Mouse (Mus musculus): ENCODE data around the gene Fastk. TPM values are rescaled to one million over a fixed set of nuclear protein-coding genes. Genes with fewer than 3 reads are reported as not detected.
A peak's percentile ranks its signal among the peaks of the same experiment; 100 is the strongest.

Gene Fastk
- polyA plus RNA-seq, 1 experiment from 2014 or later = 40.6 TPM

DNA sequence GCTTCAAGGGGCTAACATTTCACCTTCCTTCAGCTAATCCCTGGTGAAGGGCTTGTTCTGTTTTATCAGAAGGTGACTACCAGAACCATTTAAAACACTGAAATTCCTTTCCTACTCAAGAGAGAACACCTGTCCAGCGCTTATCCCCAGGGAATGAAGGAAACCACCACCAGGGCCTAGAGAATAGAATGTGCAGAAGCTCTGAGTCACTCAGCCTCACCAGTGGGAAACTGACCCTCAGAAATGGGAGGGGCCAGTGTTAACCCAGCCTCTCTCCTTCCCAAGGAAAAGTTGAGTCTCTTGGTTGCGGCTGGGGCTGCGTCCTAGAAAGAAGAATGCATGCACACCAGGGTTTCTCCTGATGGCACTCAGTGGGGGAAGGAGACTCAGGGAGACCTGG lies 10.0 kb upstream of the Fastk start:
- WGBS (ENCODE audit: insufficient replicate concordance) = 79% methylated on average over 3 of the region's 3 CpGs
- Histone ChIP-seq H3K4me3 (ENCODE audit: low read depth, low read length) (no peak overlapping the region), H3K27ac (ENCODE audit: low read depth) (no peak overlapping the region), H3K9ac (replicated peaks) (no peak overlapping the region), H3K36me3 (replicated peaks; ENCODE audit: insufficient read depth, low read length) (0 out of 2 replicates have a peak, but pooled peaks cover 5% of the 10 kb centered on the region), H3K4me2 (ENCODE audit: low read depth, low read length) (no peak overlapping the region), H3K4me1 (ENCODE audit: insufficient read depth) (peaks cover 28% of the 10 kb centered on the region), H3K9me3 (ENCODE audit: low read length) (no peaks in the 10 kb centered on the region), H3K27me3 (ENCODE audit: insufficient read depth, low read length) (no peaks in the 10 kb centered on the region)
- ATAC-seq (no peak), DNase-seq (no peak)
- TF ChIP-seq CTCF (IDR thresholded peaks at IDR 0.05; ENCODE audit: low read depth) (no peak), EP300 (IDR thresholded peaks at IDR 0.05; ENCODE audit: low read depth) (no peak)

DNA sequence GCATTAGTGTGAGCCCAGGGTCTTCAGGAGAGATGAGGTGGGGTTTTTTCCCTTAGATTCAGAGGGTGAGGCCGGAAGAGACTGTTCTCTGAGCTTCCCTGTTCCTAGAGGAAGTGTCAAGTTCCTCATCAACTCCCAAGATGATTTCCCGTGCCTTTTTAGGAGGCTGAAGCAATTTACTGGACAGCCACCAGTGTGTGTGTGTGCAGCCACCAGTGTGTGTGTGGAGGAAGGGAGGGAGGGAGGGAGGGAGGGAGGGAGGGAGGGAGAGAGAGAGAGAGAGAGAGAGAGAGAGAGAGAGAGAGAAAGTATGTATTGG lies 8.9 kb upstream of the Fastk start:
- H3K9ac ChIP-seq (replicated peaks) = no peak overlapping the region
- H3K4me2 ChIP-seq (ENCODE audit: low read depth, low read length) = peak overlapping the region; percentile 100
- peaks cover 23% of the 10 kb centered on the region for H3K4me1 ChIP-seq (ENCODE audit: insufficient read depth)
- no peak for TF ChIP-seq CTCF (IDR thresholded peaks at IDR 0.05; ENCODE audit: low read depth)
- DNase-seq = no peak
- H3K27me3 ChIP-seq (ENCODE audit: insufficient read depth, low read length) = no peaks in the 10 kb centered on the region
- no peak overlapping the region for H3K27ac ChIP-seq (ENCODE audit: low read depth)
- H3K4me3 ChIP-seq (ENCODE audit: low read depth, low read length) = no peak overlapping the region
- H3K9me3 ChIP-seq (ENCODE audit: low read length) = no peaks in the 10 kb centered on the region
- 55% methylated on average over 2 of the region's 2 CpGs for WGBS (ENCODE audit: insufficient replicate concordance)
- 0 out of 2 replicates have a peak, but pooled peaks cover 5% of the 10 kb centered on the region for H3K36me3 ChIP-seq (replicated peaks; ENCODE audit: insufficient read depth, low read length)
- ATAC-seq = no peak

DNA sequence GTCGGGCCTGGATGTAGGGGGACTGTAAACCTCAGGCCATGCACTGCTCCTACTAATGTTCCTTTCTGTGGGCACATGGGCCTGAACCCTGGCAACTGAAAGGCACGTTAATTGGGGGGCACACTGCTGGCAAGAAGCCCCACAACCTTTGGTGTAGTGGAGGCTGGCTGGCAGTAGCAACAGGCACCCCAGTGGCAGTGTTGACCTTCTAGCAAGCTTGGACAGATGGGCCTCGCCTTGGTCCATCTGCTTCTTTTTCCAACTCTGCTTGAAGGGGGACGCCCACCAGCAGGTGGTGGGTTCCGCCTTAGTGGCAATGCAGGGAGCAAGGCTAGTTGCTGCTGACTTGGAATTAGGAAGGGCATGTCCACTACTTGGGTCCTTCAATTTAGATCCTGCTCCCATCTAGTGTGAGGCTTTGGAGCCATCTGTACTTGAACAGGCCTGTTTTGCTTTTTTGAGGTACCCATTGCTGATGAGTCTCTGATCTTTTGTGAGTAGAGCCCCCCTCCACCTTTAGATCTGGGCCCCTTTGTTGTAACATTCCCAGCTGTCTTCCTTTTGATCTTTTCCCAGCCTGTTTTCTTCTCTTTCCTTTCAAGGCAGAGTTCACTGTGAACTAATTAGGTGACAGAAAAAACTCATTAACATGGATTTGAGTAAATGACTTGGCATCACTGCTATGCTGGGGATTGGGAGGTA lies 8.3 kb upstream of the Fastk start:
- Histone ChIP-seq H3K9me3 (ENCODE audit: low read length) (no peaks in the 10 kb centered on the region), H3K27ac (ENCODE audit: low read depth) (0 out of 2 replicates have a peak overlapping the region, but pooled peaks have one; percentile 94), H3K36me3 (replicated peaks; ENCODE audit: insufficient read depth, low read length) (0 out of 2 replicates have a peak, but pooled peaks cover 5% of the 10 kb centered on the region), H3K4me3 (ENCODE audit: low read depth, low read length) (peak overlapping the region; percentile 81), H3K9ac (replicated peaks) (peak overlapping the region; percentile 81), H3K4me2 (ENCODE audit: low read depth, low read length) (peak overlapping the region; percentile 100), H3K27me3 (ENCODE audit: insufficient read depth, low read length) (no peaks in the 10 kb centered on the region), H3K4me1 (ENCODE audit: insufficient read depth) (peaks cover 23% of the 10 kb centered on the region)
- no peak for TF ChIP-seq EP300 (IDR thresholded peaks at IDR 0.05; ENCODE audit: low read depth)
- TF ChIP-seq CTCF (IDR thresholded peaks at IDR 0.05; ENCODE audit: low read depth) = no peak
- no peak for DNase-seq
- WGBS (ENCODE audit: insufficient replicate concordance) = 36% methylated on average over 5 of the region's 5 CpGs
- no peak for ATAC-seq

DNA sequence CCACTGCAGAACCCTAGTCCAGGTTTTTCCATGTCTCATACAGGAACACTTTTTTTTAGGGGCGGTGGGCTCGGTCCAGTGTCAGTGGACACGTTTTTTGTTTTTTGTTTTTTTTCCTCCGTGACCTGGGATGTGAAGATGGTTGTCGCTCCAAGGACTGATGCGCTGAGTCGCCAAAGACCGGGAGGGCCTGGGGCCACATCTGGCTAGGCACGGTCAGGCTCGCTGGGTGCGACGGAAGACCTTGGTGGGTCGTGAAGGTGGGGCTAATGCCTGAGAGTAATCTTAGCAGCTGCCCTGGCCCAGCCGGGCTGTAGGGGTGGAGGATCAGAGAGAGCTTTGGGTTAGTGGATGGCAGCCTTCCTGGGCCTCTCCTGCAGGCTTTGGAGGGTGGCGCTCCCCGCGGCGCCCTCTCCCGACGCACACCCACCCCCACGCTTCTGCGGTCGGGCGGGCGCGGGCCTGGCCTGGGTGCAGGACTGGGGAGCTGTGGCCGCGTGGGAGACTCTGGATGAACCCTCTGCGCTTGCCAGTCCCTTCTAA lies 7.7 kb upstream of the Fastk start:
- Histone ChIP-seq H3K36me3 (replicated peaks; ENCODE audit: insufficient read depth, low read length) (0 out of 2 replicates have a peak, but pooled peaks cover 5% of the 10 kb centered on the region), H3K9me3 (ENCODE audit: low read length) (no peaks in the 10 kb centered on the region), H3K4me2 (ENCODE audit: low read depth, low read length) (peak overlapping the region; percentile 100), H3K27ac (ENCODE audit: low read depth) (peak overlapping the region; percentile 94), H3K4me3 (ENCODE audit: low read depth, low read length) (peak overlapping the region; percentile 81), H3K27me3 (ENCODE audit: insufficient read depth, low read length) (no peaks in the 10 kb centered on the region), H3K4me1 (ENCODE audit: insufficient read depth) (peaks cover 27% of the 10 kb centered on the region), H3K9ac (replicated peaks) (peak overlapping the region; percentile 81)
- TF ChIP-seq EP300 (IDR thresholded peaks at IDR 0.05; ENCODE audit: low read depth) (no peak), CTCF (IDR thresholded peaks at IDR 0.05; ENCODE audit: low read depth) (no peak; the same call in 1 of the 2 replicates)
- DNase-seq (peak; percentile 44), ATAC-seq (no peak)
- under 1% methylated on average over 29 of the region's 29 CpGs for WGBS (ENCODE audit: insufficient replicate concordance)

DNA sequence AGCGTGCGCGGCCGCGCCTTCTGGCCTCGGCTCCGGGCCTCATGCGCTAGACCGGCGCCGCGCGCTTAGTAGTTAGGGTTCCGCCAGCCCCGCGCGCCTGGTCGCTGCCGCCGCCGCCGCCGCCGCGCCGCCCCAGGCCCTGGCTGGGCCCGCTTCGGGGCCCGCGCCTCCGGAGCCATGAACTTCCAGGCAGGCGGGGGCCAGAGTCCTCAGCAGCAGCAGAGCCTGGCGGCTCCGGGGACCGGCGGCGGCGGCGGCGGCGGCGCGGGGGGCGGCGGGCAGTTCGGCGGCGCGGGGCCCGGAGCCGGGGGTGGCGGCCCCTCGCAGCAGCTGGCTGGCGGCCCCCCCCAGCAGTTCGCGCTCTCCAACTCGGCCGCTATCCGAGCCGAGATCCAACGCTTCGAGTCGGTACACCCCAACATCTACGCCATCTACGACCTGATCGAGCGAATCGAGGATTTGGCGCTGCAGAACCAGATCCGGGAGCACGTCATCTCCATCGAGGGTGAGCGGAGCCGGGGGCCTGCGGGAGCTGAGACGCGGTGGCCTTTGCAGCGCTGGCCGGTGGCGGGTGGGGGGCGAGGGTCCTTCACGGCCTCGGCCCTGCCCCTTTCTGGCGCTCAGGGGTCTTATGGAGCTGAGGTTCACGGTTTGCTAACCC lies 7.1 kb upstream of the Fastk start, which contains the start of gene Agap3:
Gene Agap3, plus strand, starts transcription at position 148 of the 661 bp plus-strand sequence.
- peak; percentile 61 for DNase-seq
- peak within 1 kb of the TSS; percentile 94 for H3K27ac ChIP-seq (ENCODE audit: low read depth)
- no peaks in the 10 kb centered on the region for H3K27me3 ChIP-seq (ENCODE audit: insufficient read depth, low read length)
- peaks cover 27% of the 10 kb centered on the region for H3K4me1 ChIP-seq (ENCODE audit: insufficient read depth)
- H3K9me3 ChIP-seq (ENCODE audit: low read length) = no peaks in the 10 kb centered on the region
- H3K36me3 ChIP-seq (replicated peaks; ENCODE audit: insufficient read depth, low read length) = 0 out of 2 replicates have a peak, but pooled peaks cover 5% of the 10 kb centered on the region
- under 1% methylated on average over 31 of the region's 85 CpGs for WGBS (ENCODE audit: insufficient replicate concordance)
- no peak for TF ChIP-seq EP300 (IDR thresholded peaks at IDR 0.05; ENCODE audit: low read depth)
- TF ChIP-seq CTCF (IDR thresholded peaks at IDR 0.05; ENCODE audit: low read depth) = no peak
- H3K9ac ChIP-seq (replicated peaks) = peak within 1 kb of the TSS; percentile 81
- ATAC-seq = peak; percentile 10
- peak within 1 kb of the TSS; percentile 81 for H3K4me3 ChIP-seq (ENCODE audit: low read depth, low read length)
- peak within 1 kb of the TSS; percentile 100 for H3K4me2 ChIP-seq (ENCODE audit: low read depth, low read length)
